Mouse (Mus musculus): Measurements from ENCODE around the gene Cops7b. TPM values are rescaled to one million over a fixed set of nuclear protein-coding genes. Genes with fewer than 3 reads are reported as not detected.

The Cops7b gene
- polyA plus RNA-seq, 1 experiment, result 25.2 TPM

DNA sequence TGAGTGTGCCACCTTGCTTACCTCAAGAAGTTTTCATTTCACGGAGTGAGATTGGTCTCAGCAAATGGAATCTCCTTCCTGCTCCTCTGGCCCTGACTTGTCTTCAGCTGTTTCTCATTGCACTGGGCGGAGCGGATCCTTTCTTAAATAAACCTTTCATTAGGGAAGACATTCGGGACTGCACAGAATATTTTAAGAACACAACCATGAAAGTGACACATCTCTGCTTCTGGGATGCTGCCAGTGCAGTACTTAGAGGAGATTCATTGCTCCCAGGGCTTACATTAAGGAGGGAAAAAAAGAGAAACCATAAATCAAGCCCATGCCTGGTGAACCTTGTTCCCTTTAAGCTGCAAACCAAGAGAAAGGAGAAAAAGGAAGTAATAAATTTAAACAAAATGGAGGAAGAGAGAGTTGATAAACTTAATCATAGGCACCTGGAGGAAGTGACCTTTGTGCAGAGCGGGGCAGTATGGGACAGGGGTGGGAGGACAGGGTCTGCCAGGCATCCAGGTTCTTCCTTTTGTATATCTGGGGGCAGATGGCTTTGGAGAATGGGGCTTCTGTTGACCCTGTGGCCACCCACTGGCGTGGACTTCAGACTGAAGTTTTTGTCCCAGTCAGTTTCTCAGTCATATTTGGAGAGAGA, 50.2 kb downstream of the Cops7b start:
- Histone ChIP-seq H3ac (ENCODE audit: control insufficient read depth, insufficient read length, low read depth) (no peak overlapping the region), H3K79me3 (ENCODE audit: low read depth) (no peaks in the 10 kb centered on the region), H3K27me3 (ENCODE audit: control insufficient read depth, insufficient read depth, insufficient read length) (peaks cover 4% of the 10 kb centered on the region), H3K36me3 (ENCODE audit: control insufficient read depth, insufficient read depth) (no peaks in the 10 kb centered on the region), H3K4me3 (ENCODE audit: insufficient read depth, poor library complexity, severe bottlenecking) (no peak overlapping the region), H3K79me2 (ENCODE audit: control insufficient read depth, insufficient read depth) (no peaks in the 10 kb centered on the region)
- TF ChIP-seq CTCF (IDR thresholded peaks at IDR 0.05; ENCODE audit: control insufficient read depth, insufficient read depth, insufficient read length) (no peak), CEBPB (IDR thresholded peaks at IDR 0.05; ENCODE audit: low read depth) (no peak), MYOD1 (IDR thresholded peaks at IDR 0.05; ENCODE audit: control insufficient read depth, insufficient read length, low read depth) (no peak), FOSL1 (IDR thresholded peaks at IDR 0.05; ENCODE audit: insufficient read depth, low read length, poor library complexity, severe bottlenecking) (no peak), MYOG (IDR thresholded peaks at IDR 0.05; ENCODE audit: control insufficient read depth, extremely low read depth, insufficient read length) (no peak), USF1 (IDR thresholded peaks at IDR 0.05; ENCODE audit: low read depth) (no peak), MAX (IDR thresholded peaks at IDR 0.05) (no peak)

DNA sequence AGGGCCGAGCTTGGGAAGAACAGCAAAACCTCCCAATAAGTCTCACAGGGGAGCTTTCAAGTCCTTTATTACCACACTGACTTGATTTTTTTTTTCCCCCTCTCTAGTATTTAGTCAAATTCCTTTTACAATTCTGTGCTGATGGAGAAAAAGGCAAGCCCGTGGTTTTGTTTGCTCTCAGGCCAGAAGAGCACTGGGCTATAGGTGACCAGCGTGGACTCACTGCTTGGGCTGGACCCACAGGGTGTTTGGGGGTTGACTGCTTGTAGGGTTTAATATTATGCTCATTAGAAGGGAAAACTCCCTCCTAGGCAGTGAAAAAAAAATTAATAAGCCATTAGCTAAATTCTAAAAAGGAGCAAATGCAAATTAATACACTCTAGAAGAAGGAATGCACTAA, 50.7 kb downstream of the Cops7b start:
- Histone ChIP-seq H3K27me3 (ENCODE audit: control insufficient read depth, insufficient read depth, insufficient read length) (peaks cover 6% of the 10 kb centered on the region), H3ac (ENCODE audit: control insufficient read depth, insufficient read length, low read depth) (no peak overlapping the region), H3K36me3 (ENCODE audit: control insufficient read depth, insufficient read depth) (no peaks in the 10 kb centered on the region), H3K79me2 (ENCODE audit: control insufficient read depth, insufficient read depth) (no peaks in the 10 kb centered on the region), H3K4me3 (ENCODE audit: insufficient read depth, poor library complexity, severe bottlenecking) (no peak overlapping the region), H3K79me3 (ENCODE audit: low read depth) (no peaks in the 10 kb centered on the region)
- TF ChIP-seq USF1 (IDR thresholded peaks at IDR 0.05; ENCODE audit: low read depth) (no peak), FOSL1 (IDR thresholded peaks at IDR 0.05; ENCODE audit: insufficient read depth, low read length, poor library complexity, severe bottlenecking) (no peak), MAX (IDR thresholded peaks at IDR 0.05) (no peak), CTCF (IDR thresholded peaks at IDR 0.05; ENCODE audit: control insufficient read depth, insufficient read depth, insufficient read length) (no peak), MYOD1 (IDR thresholded peaks at IDR 0.05; ENCODE audit: control insufficient read depth, insufficient read length, low read depth) (no peak), CEBPB (IDR thresholded peaks at IDR 0.05; ENCODE audit: low read depth) (no peak), MYOG (IDR thresholded peaks at IDR 0.05; ENCODE audit: control insufficient read depth, extremely low read depth, insufficient read length) (no peak)

DNA sequence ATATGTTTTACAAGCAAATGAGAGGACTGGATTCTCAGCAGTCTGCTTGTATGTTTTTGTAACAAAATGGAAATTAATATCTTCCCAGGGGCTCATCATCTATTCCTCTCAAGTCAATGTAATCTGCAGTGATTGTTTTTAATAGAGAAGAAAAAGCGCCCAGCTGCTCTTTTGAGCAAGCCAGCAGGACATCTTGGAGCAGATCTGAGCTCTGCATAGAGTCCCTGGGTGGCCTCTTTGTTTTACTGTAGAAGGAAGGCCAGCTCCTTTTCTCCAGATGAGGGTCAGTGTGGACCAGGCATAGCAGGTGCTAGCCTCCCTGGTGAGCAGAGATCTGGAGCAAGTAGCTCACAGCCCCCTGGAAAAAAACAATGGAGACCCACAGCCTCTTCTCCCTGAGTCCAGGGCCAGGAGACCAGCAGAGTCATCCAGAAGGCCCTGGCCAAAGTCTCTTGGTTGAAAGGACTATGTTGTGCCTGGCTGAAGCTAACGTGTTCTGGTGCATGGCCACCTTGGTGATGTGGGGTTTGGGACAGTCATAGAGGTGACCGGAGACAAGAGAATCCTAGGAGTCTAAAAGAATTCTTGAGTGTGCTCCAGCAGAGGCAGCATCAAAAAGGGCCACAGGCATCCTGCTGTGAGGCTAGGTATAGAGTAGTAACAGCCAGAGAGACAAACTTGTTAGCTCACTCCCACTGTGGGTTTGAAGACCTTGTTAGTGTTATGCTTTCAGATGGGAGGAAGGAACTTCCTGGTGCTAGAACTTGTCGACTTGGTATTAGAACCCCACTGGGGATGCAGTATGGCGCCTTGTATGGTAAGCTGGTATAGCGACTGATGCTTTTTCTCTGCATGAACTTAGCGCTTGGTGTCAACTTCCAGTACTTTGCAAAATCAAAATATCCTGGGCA, 51.4 kb downstream of the Cops7b start:
- H3K79me3 ChIP-seq (ENCODE audit: low read depth), result no peaks in the 10 kb centered on the region
- no peaks in the 10 kb centered on the region for H3K36me3 ChIP-seq (ENCODE audit: control insufficient read depth, insufficient read depth)
- no peak overlapping the region for H3ac ChIP-seq (ENCODE audit: control insufficient read depth, insufficient read length, low read depth)
- H3K79me2 ChIP-seq (ENCODE audit: control insufficient read depth, insufficient read depth), result no peaks in the 10 kb centered on the region
- H3K4me3 ChIP-seq (ENCODE audit: insufficient read depth, poor library complexity, severe bottlenecking), result no peak overlapping the region
- no peak for TF ChIP-seq MYOD1 (IDR thresholded peaks at IDR 0.05; ENCODE audit: control insufficient read depth, insufficient read length, low read depth)
- TF ChIP-seq USF1 (IDR thresholded peaks at IDR 0.05; ENCODE audit: low read depth), result no peak
- peaks cover 6% of the 10 kb centered on the region for H3K27me3 ChIP-seq (ENCODE audit: control insufficient read depth, insufficient read depth, insufficient read length)

DNA sequence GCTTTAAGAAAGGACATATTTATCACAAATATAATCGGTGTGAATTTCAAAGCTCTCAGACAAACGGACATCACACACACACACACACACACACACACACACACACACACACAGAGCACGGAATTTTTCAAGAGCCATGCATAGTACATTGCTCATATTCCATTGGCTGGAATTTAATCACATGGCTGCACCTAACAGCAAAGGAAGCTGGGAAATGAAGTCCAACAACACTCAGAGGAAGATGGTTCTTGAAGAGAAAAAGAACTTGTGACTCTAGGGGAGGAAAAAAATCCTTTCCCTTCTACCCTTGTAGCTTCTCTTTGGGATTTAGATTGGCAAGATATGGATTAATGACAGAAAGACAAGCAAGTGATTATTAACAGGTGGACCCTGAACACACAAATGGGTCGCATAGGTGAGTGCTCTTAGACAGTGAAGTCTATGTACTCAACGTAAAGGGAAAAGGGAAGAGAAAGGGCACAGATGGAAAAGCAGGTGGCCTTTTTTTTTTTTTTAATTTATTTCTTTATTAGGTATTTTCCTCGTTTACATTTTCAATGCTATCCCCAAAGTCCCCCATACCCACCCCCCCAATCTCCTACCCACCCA, 52.2 kb downstream of the Cops7b start:
- H3K27me3 ChIP-seq (ENCODE audit: control insufficient read depth, insufficient read depth, insufficient read length), result peaks cover 6% of the 10 kb centered on the region
- no peaks in the 10 kb centered on the region for H3K79me2 ChIP-seq (ENCODE audit: control insufficient read depth, insufficient read depth)
- TF ChIP-seq MYOD1 (IDR thresholded peaks at IDR 0.05; ENCODE audit: control insufficient read depth, insufficient read length, low read depth) (no peak), USF1 (IDR thresholded peaks at IDR 0.05; ENCODE audit: low read depth) (peak; percentile 85)
- H3ac ChIP-seq (ENCODE audit: control insufficient read depth, insufficient read length, low read depth), result no peak overlapping the region
- H3K4me3 ChIP-seq (ENCODE audit: insufficient read depth, poor library complexity, severe bottlenecking), result no peak overlapping the region
- no peaks in the 10 kb centered on the region for H3K36me3 ChIP-seq (ENCODE audit: control insufficient read depth, insufficient read depth)
- H3K79me3 ChIP-seq (ENCODE audit: low read depth), result no peaks in the 10 kb centered on the region

DNA sequence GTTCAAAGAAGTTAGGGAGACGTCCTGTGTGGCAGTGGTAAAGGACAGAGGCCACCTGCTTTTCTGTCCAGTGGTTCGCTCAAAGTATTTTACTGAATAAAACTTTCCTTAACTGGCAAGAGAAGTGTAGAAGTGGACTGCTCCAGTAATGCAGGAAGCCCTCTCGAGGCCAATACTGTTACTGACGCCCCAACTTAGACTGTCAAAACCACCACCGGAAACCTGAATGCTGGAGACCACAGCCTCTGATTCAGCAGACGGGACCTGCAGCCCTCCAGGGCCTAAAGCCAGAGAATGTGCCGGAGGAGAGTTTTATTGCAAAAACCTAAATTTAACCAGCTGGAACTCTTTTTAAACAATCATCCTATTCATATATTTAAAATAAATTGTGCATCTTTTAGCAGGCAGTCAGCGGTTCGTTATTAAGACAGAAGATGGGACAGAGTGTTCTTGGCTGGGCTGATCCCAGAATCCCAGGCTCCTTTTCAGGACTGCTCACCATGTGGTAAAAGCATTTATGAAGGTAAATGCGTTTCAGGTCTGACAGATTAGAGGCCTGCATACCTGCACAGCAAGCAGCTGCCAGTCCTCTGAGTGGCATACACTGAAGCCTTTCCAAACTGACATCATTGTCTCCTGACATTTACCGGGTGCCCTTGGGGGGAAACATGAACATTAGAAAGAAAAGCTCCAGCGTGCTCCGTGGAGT, 60.6 kb downstream of the Cops7b start:
- TF ChIP-seq USF1 (IDR thresholded peaks at IDR 0.05; ENCODE audit: low read depth) (no peak), MYOD1 (IDR thresholded peaks at IDR 0.05; ENCODE audit: control insufficient read depth, insufficient read length, low read depth) (no peak)
- Histone ChIP-seq H3K4me3 (ENCODE audit: insufficient read depth, poor library complexity, severe bottlenecking) (no peak overlapping the region), H3K79me3 (ENCODE audit: low read depth) (no peaks in the 10 kb centered on the region), H3K36me3 (ENCODE audit: control insufficient read depth, insufficient read depth) (no peaks in the 10 kb centered on the region), H3ac (ENCODE audit: control insufficient read depth, insufficient read length, low read depth) (no peak overlapping the region), H3K79me2 (ENCODE audit: control insufficient read depth, insufficient read depth) (no peaks in the 10 kb centered on the region), H3K27me3 (ENCODE audit: control insufficient read depth, insufficient read depth, insufficient read length) (peaks cover 22% of the 10 kb centered on the region)

Measured in C2C12 (cell line).